Mouse (Mus musculus): ENCODE results near the gene Lpar2. TPM values are rescaled to one million over a fixed set of nuclear protein-coding genes. Genes with fewer than 3 reads are reported as not detected.

Gene Lpar2
- 0.05 and 0.11 TPM in 2 replicates for polyA plus RNA-seq (2021; fragmentation: Nextera tagmentation)
- long read RNA-seq, experiment 1: 0 reads
- long read RNA-seq, experiment 2: 0 reads

DNA sequence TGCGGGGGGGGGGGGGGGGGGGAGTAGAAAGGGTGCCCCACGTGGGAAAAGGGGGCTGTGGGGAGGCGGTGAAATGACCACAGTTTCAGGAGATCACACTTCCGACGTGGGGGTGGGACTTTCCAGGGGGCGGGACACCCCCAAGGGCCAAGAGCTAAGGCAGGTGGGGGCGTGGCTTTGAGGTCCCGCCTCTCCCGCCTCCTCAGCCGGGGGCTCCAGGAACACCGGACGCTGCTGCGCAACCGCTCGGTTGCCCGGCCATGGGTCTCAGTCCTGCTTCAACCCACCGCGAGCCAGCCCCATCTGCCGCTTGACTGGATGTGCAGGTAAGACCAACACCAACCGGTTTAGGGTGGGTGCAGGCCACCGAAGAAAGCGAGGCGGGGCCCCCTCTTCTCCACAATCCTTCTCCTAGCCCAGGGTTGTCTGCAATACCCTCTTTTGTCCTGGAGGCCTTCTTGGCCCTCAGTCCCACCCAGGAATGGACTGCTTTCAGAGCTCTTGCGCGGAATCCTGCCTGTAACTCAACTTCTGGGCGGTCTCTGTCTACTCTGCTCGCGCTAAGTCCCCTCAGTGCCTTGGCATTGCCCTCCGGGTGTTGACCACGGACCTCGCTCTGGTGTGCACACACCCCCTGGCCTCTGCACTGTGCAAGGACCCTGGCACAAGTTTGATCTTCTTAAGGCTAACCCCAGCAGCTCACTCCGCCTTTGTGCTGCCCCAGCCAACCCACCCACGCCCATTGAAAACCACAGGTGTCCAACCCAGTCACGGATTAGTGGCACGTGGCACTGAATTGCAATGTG lies at the start of gene Lpar2:
Gene Lpar2 (plus strand): TSS at position 44 of the 806 bp plus-strand sequence.

DNA sequence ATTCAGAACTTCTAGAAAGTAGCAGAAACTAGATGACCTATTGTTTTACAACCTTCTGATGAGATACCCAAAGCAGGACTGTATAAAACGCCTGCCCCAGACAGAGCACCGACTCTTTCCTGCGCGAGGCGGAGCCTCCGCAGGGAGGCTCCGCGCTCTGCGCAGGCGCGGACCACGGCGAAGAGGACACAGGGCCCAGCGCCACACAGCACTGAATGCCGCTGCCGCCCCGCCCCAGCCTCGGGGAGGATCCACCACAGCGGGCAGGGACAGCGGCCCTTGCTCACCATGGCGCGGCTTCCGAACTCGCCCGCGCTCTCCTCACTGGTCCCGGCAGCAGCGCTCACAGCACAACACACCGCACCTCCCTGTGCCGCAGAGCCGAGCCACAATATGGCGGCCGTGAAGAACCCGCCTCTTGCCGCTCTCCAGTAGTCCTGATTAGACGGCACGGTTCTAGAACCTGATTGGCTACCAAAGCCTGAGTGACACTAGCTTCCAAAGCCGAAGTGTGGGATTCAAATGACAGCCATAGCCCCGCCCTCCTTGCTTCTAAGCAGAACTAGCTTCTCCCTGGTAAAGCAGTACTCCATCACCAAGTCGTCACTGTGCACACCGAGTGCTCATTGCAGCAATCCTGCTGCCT lies 47.6 kb upstream of the Lpar2 start, which contains the start of gene Gm20422:
Gene Gm20422 (minus strand): TSS at position 384 of the 646 bp plus-strand sequence.

DNA sequence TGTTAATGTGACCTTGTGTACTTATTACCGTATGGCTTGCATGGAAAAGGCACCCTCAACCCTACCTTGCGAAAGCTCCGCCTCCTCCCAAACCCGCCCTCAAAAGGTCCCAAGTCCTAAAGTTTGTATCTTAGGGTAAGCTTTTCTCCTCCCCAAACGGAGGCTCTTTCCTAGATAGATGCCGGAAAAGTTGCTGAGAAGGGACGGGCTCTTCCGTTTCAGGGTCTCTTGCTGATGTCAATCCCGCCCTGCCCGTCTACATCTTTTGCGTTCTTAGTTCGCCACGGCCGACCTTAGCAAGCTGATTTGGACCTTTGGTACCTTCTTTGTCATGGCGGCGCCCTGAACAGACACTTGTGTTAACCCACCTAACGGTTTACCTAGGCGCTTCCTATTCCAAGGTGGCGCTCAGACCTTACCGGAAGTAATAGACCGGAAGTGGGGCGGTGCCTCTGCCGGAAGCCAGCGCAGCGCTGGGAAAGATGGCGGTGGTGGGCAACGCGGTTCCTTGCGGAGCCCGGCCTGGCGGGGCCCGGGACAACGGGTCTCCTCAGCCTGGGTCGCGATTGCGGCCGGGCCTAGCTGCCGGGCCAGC lies 31.4 kb upstream of the Lpar2 start, which contains the start of the genes Atp13a1 and Zfp866:
Gene Atp13a1 (plus strand): TSS at position 391 of the 595 bp plus-strand sequence.
Gene Zfp866 (minus strand): TSS at position 406 of the 595 bp plus-strand sequence.

DNA sequence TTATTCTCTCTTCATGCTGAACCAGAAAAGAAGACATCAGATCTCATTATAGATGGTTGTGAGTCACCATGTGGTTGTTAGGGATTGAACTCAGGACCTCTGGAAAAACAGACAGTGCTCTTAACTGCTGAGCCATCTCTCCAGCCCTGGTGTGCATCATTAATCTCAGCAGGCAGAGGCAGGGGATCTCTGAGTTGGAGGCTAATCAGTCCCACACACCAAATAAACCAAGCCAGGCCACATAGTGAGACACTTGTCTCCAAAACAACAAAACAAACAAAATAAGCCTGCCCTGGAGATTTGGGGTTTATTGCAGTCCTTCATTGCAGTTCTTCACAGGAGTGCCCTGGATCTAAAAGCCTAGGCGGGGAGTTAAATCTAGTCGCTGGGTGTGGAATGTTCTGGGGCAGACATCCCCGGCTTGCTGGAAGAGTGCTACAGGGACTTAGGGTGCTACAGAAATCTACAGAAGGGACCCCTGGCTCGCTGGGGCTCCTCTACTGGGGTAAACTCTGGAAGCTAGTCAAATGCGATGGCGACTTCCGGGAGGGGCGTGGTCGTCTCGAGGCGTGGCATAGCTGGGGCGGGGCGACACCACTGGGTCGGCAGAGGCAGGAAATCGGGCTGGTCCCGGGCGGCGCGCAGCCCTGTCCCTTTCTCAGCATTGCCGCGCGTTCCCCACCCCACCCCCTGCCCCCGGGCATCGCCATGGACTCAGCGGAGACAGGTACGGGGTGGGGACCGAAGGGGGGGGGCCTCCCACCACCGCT lies 13.9 kb upstream of the Lpar2 start, which contains the start of gene Gmip:
Gene Gmip (plus strand): TSS at position 586 of the 770 bp plus-strand sequence.

DNA sequence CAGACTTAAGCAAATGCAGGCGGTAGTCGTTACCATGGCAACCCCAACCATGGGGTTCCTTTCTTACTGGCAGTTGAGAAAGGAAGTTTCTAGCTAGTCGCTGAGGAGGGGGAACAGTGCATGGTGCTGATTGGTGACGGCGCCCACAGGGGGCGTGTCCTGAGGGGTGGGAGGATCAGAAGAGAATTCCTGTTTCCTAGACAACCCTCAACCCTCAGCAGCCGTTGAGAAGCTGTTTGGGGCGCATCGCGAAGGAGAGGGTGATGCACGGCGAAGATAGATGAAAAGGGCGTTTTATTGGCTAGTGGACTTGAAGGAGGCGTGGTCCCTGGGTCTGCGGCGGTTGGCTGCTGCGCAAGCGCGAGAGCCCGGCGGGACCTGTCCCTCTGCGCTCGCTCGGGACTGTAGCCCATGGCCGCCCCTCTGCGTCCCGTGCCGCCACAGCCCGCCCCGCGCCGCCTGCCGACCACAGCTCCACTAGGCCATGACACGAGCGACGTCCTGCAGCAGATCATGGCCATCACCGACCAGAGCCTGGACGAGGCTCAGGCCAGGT lies 10.1 kb downstream of the Lpar2 start, which contains the start of gene Pbx4:
Gene Pbx4 (plus strand): TSS at position 194 of the 556 bp plus-strand sequence.

Other genes starting within 250 kb of the Lpar2 start
- 13.4 and 14.0 TPM in 2 replicates for gene Zfp868, start 196.9 kb upstream of the Lpar2 start, polyA plus RNA-seq (2021; fragmentation: Nextera tagmentation)
- gene Zfp964, start 167.9 kb upstream of the Lpar2 start, polyA plus RNA-seq (2021; fragmentation: Nextera tagmentation): 1.1 and 1.6 TPM in 2 replicates
- gene Zfp869, start 111.7 kb upstream of the Lpar2 start, polyA plus RNA-seq (2021; fragmentation: Nextera tagmentation): 12.8 and 14.1 TPM in 2 replicates
- gene Zfp963, start 72.5 kb upstream of the Lpar2 start, polyA plus RNA-seq (2021; fragmentation: Nextera tagmentation): 2.9 and 3.1 TPM in 2 replicates
- gene Gm20422, start 47.5 kb upstream of the Lpar2 start, polyA plus RNA-seq (2021; fragmentation: Nextera tagmentation): 0.94 TPM in 1 of 2 replicates, not detected in the other
- 10.8 and 15.4 TPM in 2 replicates for gene Atp13a1, start 31.3 kb upstream of the Lpar2 start, polyA plus RNA-seq (2021; fragmentation: Nextera tagmentation)
- 3.0 and 4.1 TPM in 2 replicates for gene Zfp866, start 31.3 kb upstream of the Lpar2 start, polyA plus RNA-seq (2021; fragmentation: Nextera tagmentation)
- 1.8 and 2.8 TPM in 2 replicates for gene Gmip, start 13.8 kb upstream of the Lpar2 start, polyA plus RNA-seq (2021; fragmentation: Nextera tagmentation)
- 59.2 and 60.8 TPM in 2 replicates for gene Pbx4, start 10.1 kb downstream of the Lpar2 start, polyA plus RNA-seq (2021; fragmentation: Nextera tagmentation)
- gene Cilp2, start 65.3 kb downstream of the Lpar2 start, polyA plus RNA-seq (2021; fragmentation: Nextera tagmentation): 0.44 and 0.61 TPM in 2 replicates
- 1.3 and 1.8 TPM in 2 replicates for gene Tssk6, start 79.8 kb downstream of the Lpar2 start, polyA plus RNA-seq (2021; fragmentation: Nextera tagmentation)
- 625 and 699 TPM in 2 replicates for gene Ndufa13, start 80.1 kb downstream of the Lpar2 start, polyA plus RNA-seq (2021; fragmentation: Nextera tagmentation)
- 48.3 and 74.4 TPM in 2 replicates for gene Yjefn3, start 80.3 kb downstream of the Lpar2 start, polyA plus RNA-seq (2021; fragmentation: Nextera tagmentation)
- gene Gatad2a, start 174.0 kb downstream of the Lpar2 start, polyA plus RNA-seq (2021; fragmentation: Nextera tagmentation): 6.8 and 8.7 TPM in 2 replicates
- 24.8 and 37.2 TPM in 2 replicates for gene Mau2, start 220.3 kb downstream of the Lpar2 start, polyA plus RNA-seq (2021; fragmentation: Nextera tagmentation)
- gene Sugp1, start 220.4 kb downstream of the Lpar2 start, polyA plus RNA-seq (2021; fragmentation: Nextera tagmentation): 27.5 and 30.4 TPM in 2 replicates